Mouse (Mus musculus): ENCODE results near the gene Asic2.

Asic2 gene

GRCm38 (mm10) chr11:81512434-81512833, 455.8 kb downstream of the Asic2 start:
- DNase-seq (ENCODE audit: low spot score) = no peak

GRCm38 (mm10) chr11:81511401-81511800, 456.9 kb downstream of the Asic2 start:
- DNase-seq (ENCODE audit: low spot score) = no peak

DNA sequence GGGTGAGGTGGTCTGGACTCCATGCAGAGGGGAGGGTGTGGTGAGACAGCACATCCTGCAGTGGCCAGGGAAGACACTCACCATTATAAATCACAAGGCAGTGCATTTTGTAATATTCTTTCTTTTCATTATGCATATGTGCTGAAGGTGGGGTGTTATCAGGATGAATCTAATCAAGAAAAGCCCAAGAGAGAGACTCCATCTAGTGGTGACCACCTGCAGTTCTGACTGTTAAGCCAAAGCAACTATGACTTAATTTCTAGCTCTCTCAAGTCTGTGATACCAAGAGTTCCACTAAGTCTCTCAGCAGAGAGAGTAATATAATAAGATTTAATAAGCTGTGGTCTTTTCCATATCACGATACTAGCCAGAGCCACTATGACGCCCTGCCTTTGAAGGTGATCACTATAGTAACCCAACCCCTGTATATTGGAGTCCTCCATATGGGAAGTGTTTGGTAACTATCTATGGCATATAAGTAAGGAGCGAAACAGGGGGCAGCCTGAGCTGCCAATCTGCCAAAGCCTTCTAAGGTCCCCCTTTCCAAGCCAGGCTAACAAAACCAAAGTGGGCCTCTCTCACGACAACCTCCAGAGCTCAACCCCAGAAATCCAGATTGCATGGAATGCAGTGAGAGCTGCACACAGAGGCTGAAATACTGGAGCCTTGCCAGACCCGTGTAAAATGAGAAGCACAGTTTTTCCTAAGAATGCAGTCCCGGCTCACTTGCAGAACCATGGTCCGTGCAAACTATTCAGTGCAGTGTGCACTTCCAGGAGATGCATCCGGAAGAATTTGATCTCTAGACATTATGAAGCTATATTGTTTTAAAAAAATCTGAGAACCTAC, 459.6 kb downstream of the Asic2 start:
- DNase-seq (ENCODE audit: low spot score) = no peak

GRCm38 (mm10) chr11:81504791-81505430, 463.3 kb downstream of the Asic2 start:
- DNase-seq (ENCODE audit: low spot score) = no peak

GRCm38 (mm10) chr11:81501473-81502246, 466.6 kb downstream of the Asic2 start:
- no peak for DNase-seq (ENCODE audit: low spot score)

DNA sequence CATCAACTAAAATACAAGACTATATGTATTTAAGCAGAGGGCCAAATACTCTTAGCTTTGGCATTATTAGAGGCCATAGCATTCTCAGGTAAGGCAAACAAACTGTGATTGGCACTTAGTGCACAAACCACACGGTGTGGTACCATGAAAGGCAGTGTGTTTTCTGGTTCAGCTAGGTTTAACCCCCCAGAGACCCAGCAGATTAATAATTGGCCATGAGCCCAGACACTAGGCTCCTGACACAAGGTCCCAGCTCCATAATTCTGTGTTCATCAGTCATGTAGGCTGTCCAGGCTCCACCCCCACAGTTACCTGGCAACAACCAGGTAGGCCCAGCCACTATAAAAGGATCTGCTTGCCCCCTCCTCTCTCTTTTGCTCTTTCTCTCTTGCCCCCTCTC, 469.3 kb downstream of the Asic2 start:
- DNase-seq (ENCODE audit: low spot score) = no peak

- DNase-seq (ENCODE audit: low spot score) = no peak
Observed at GRCm38 (mm10) chr11:81497652-81498391, 470.4 kb downstream of the Asic2 start.

DNA sequence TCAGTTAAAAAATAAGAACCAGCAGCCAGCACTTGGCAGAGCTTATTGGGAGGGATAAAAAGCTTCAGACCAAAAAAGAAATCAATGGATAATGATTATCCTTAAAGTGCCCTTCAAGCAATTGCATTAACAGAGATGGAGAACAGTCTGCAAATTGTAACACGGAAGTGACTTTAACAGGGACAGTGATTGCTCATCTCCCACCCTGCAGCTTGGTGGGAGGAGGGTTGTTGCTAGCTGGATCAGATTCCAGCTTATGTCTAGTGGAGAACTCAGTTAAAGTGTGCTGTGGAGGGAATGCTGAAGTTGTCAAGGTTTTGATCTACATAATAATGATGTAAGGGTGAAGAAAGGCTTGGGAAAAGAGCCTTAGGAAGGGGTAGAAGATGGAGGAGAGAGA, 471.8 kb downstream of the Asic2 start:
- no peak for DNase-seq (ENCODE audit: low spot score)

GRCm38 (mm10) chr11:81492351-81492750, 475.9 kb downstream of the Asic2 start:
- DNase-seq (ENCODE audit: low spot score) = no peak

DNA sequence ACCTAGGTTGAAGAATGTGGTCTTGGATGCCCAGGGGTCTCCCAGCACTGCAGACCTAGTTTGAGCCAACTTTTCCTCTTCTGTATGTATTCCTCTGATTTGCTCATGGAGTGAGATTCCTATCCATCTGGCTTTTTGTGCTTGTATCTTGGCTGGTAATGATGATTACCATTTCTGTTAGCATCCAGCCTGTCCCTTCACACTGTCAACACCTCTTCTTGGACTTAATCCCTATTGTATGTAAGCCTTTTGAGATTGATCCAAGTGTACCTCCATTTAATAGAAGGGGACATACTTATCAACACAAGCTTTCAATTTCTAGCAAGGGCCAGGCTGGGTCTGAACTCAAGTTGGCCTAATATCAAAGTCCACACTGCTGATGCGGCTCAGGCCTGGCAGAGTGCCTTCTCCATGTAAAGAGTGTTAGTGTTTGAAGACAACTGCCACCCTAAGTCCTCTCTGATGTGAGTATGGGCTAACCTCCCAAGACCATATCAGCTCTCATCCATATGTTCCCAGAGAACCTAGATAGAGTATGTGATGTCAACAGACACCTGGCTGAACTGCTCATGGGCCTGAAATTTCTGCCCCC, 479.0 kb downstream of the Asic2 start:
- no peak for DNase-seq (ENCODE audit: low spot score)

GRCm38 (mm10) chr11:81488681-81489080, 479.6 kb downstream of the Asic2 start:
- DNase-seq (ENCODE audit: low spot score) = no peak

DNA sequence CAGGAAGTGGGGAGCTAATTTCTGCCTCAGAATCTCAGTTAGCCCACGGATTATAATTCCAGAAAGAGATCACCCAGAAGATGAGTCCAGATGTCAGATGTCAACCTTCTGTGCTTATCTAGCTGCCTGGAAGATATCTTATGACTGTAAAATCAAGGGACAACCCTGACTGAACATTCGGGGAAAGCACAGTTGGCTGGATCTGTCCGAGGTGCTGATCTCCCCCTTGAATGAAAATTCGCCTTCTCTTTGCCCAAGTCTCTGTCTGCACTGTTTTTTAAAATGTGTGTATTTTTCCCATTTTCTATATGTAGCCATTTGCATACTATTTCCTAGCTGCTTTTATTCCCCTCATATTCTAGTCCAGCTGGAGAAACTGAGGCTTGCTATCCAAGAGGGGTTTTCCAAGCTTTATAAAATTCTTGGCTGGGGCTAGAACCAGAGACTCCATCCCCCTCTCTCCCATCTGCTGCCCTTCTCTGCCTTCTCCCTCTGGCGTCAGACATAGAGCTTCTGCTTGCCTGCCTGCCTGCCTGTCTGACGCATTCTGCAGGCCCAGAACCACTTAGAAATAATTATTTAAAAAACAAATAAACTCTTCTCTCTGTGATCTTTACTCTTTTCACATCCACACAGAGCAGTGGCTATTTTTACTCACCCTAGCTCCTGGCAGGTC, 481.9 kb downstream of the Asic2 start:
- peak; percentile 11 for DNase-seq (ENCODE audit: low spot score)

DNA sequence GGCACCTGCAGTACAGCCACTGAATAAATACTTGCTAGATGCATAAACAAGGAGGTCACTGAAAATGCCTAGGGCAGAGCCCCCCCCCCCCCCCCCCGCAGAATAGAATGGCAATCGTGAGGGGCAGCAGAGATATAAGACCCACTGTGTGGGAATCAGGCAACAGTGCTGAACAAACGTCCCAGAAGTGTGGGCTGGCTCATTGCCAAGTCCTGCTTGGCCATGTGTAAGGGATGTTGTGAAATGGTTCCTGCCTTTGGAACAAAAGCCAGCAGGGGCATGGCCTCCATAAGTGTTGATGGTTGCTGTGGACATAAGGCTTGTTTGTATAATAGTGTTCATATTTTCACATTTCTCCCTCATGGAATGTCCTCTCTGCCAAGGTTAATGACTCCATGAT, 487.1 kb downstream of the Asic2 start:
- DNase-seq (ENCODE audit: low spot score) = no peak

- DNase-seq (ENCODE audit: low spot score) = no peak
Observed at GRCm38 (mm10) chr11:81476231-81476630, 492.0 kb downstream of the Asic2 start.

DNA sequence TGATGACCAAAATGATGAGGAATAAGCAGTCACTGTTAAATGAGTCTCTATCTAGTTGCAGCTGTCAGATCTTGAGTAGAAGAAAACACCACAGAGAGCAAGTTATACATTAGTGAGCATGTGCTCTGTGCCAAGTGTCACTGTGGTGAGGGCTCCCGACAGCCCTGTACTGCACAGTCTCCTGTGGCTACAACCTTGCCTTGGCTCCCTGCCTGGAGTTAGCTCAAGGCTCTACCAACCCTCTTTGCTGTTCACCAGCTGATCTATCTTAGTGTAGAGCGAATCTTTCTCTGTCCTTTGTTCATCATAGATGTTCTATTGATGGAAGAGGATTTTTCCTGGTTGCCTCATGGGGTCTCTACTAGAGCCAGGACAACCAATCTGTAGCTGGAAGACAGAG, 494.1 kb downstream of the Asic2 start:
- no peak for DNase-seq (ENCODE audit: low spot score)

- peak; percentile 33 for DNase-seq (ENCODE audit: low spot score)
Observed at GRCm38 (mm10) chr11:81462199-81462598, 506.1 kb downstream of the Asic2 start.

- DNase-seq (ENCODE audit: low spot score) = no peak
Observed at GRCm38 (mm10) chr11:81461748-81462147, 506.5 kb downstream of the Asic2 start.

DNA sequence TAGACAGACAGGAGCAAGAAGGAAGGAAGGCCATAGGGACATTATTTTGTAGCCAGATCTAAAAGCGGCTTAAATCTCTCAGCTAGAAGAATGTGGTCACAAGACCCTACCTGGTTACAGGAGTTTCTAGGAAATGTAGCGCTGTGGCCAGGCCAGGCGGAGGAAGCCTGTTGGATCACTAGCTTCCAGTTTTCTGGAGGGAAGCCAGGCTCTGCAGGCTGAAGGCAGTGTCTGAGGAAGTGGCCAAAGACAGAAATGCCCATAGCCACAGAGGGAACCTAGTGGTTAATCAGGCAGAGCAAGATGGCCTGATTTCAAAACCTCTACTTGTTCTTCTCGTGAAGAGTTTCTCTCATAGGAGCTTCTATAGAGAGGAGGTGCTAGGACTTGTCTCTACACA, 513.3 kb downstream of the Asic2 start:
- DNase-seq (ENCODE audit: low spot score) = no peak

GRCm38 (mm10) chr11:81454111-81454510, 514.1 kb downstream of the Asic2 start:
- no peak for DNase-seq (ENCODE audit: low spot score)

DNA sequence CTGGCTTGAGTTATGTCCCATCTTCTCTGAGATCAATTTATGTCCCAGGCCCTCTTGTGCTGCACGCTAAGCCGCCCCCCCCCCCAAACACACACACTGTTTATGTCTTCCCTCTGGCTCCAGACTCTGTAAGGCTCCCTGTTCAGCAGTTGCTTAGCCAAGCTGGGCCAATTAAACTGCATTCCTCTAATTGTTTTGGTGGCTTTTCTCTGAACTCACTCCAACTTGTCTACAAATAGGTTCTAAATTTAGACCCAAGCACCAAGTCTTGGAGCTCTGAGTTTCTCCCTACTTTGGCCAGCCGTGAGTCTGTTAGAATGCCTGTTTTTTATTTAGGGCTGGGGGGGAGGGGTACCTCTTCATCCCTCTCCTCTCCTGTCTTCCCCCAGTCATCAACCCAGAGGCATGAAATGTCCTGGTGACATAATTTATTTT, 519.0 kb downstream of the Asic2 start:
- DNase-seq (ENCODE audit: low spot score) = no peak

GRCm38 (mm10) chr11:81446347-81446746, 521.9 kb downstream of the Asic2 start:
- DNase-seq (ENCODE audit: low spot score) = no peak

Measured in ovary, postnatal 14 days (tissue).